Mouse (Mus musculus): ENCODE measurements around the gene Matn1. TPM values are rescaled to one million over a fixed set of nuclear protein-coding genes. Genes with fewer than 3 reads are reported as not detected.

Gene Matn1
- polyA plus RNA-seq, 1 experiment from 2014 or later: not detected

- Histone ChIP-seq H3K36me3 (ENCODE audit: control insufficient read depth, insufficient read depth, low read length) (no peaks in the 10 kb centered on the region), H3K9me3 (ENCODE audit: control insufficient read depth, low read length) (no peaks in the 10 kb centered on the region)
Observed at GRCm38 (mm10) chr4:130958812-130959211, 14.6 kb downstream of the Matn1 start.

GRCm38 (mm10) chr4:130959678-130960077 lies 15.5 kb downstream of the Matn1 start:
- no peak for ATAC-seq (ENCODE audit: low read depth)
- H3K9me3 ChIP-seq (ENCODE audit: control insufficient read depth, low read length): no peaks in the 10 kb centered on the region
- H3K36me3 ChIP-seq (ENCODE audit: control insufficient read depth, insufficient read depth, low read length): no peaks in the 10 kb centered on the region
- no peaks in the 10 kb centered on the region for H3K27me3 ChIP-seq (ENCODE audit: control insufficient read depth, insufficient read depth, low read length)
- no peaks in the 10 kb centered on the region for H3K4me1 ChIP-seq (ENCODE audit: control insufficient read depth, insufficient read depth, low read length)
- WGBS: 66% methylated on average over 6 of the region's 6 CpGs
- no peak overlapping the region for H3K27ac ChIP-seq (ENCODE audit: low read depth, low read length)
- H3K4me3 ChIP-seq (ENCODE audit: low read depth, low read length): no peak overlapping the region
- no peak overlapping the region for H3K4me2 ChIP-seq (ENCODE audit: low read depth, low read length)
- no peak overlapping the region for H3K9ac ChIP-seq (replicated peaks; ENCODE audit: low read depth, low read length)

More at GRCm38 (mm10) chr4:130958812-130959211, 14.6 kb downstream of the Matn1 start:
- no peaks in the 10 kb centered on the region for H3K27me3 ChIP-seq (ENCODE audit: control insufficient read depth, insufficient read depth, low read length)
- no peaks in the 10 kb centered on the region for H3K4me1 ChIP-seq (ENCODE audit: control insufficient read depth, insufficient read depth, low read length)
- H3K9ac ChIP-seq (replicated peaks; ENCODE audit: low read depth, low read length): no peak overlapping the region
- 72% methylated on average over 5 of the region's 5 CpGs for WGBS
- H3K4me2 ChIP-seq (ENCODE audit: low read depth, low read length): no peak overlapping the region
- H3K27ac ChIP-seq (ENCODE audit: low read depth, low read length): no peak overlapping the region
- ATAC-seq (ENCODE audit: low read depth): no peak
- H3K4me3 ChIP-seq (ENCODE audit: low read depth, low read length): no peak overlapping the region

- 32% methylated on average over 9 of the region's 9 CpGs for WGBS
- Histone ChIP-seq H3K9me3 (ENCODE audit: control insufficient read depth, low read length) (no peaks in the 10 kb centered on the region), H3K9ac (replicated peaks; ENCODE audit: low read depth, low read length) (no peak overlapping the region), H3K4me3 (ENCODE audit: low read depth, low read length) (no peak overlapping the region), H3K4me1 (ENCODE audit: control insufficient read depth, insufficient read depth, low read length) (no peaks in the 10 kb centered on the region), H3K4me2 (ENCODE audit: low read depth, low read length) (no peak overlapping the region), H3K27ac (ENCODE audit: low read depth, low read length) (no peak overlapping the region), H3K27me3 (ENCODE audit: control insufficient read depth, insufficient read depth, low read length) (no peaks in the 10 kb centered on the region), H3K36me3 (ENCODE audit: control insufficient read depth, insufficient read depth, low read length) (no peaks in the 10 kb centered on the region)
- ATAC-seq (ENCODE audit: low read depth): peak; percentile 74; the same call in 1 of the 2 replicates
Observed at GRCm38 (mm10) chr4:130960118-130960734, 16.0 kb downstream of the Matn1 start.

- no peak overlapping the region for H3K4me2 ChIP-seq (ENCODE audit: low read depth, low read length)
- H3K36me3 ChIP-seq (ENCODE audit: control insufficient read depth, insufficient read depth, low read length): no peaks in the 10 kb centered on the region
- H3K27ac ChIP-seq (ENCODE audit: low read depth, low read length): no peak overlapping the region
- H3K9ac ChIP-seq (replicated peaks; ENCODE audit: low read depth, low read length): no peak overlapping the region
- H3K9me3 ChIP-seq (ENCODE audit: control insufficient read depth, low read length): no peaks in the 10 kb centered on the region
- no peak overlapping the region for H3K4me3 ChIP-seq (ENCODE audit: low read depth, low read length)
- WGBS: 97% methylated on average over 1 of the region's 1 CpGs
- H3K4me1 ChIP-seq (ENCODE audit: control insufficient read depth, insufficient read depth, low read length): no peaks in the 10 kb centered on the region
- H3K27me3 ChIP-seq (ENCODE audit: control insufficient read depth, insufficient read depth, low read length): 0 out of 2 replicates have a peak, but pooled peaks cover 3% of the 10 kb centered on the region
- ATAC-seq (ENCODE audit: low read depth): no peak
Observed at GRCm38 (mm10) chr4:130971278-130971677, 27.1 kb downstream of the Matn1 start.

- no peak for ATAC-seq (ENCODE audit: low read depth)
- no peak overlapping the region for H3K4me3 ChIP-seq (ENCODE audit: low read depth, low read length)
- H3K9ac ChIP-seq (replicated peaks; ENCODE audit: low read depth, low read length): no peak overlapping the region
- 67% methylated on average over 5 of the region's 5 CpGs for WGBS
- H3K36me3 ChIP-seq (ENCODE audit: control insufficient read depth, insufficient read depth, low read length): no peaks in the 10 kb centered on the region
- no peak overlapping the region for H3K4me2 ChIP-seq (ENCODE audit: low read depth, low read length)
- H3K4me1 ChIP-seq (ENCODE audit: control insufficient read depth, insufficient read depth, low read length): no peaks in the 10 kb centered on the region
- H3K27ac ChIP-seq (ENCODE audit: low read depth, low read length): no peak overlapping the region; the same call in 1 of the 2 replicates
- no peaks in the 10 kb centered on the region for H3K9me3 ChIP-seq (ENCODE audit: control insufficient read depth, low read length)
- H3K27me3 ChIP-seq (ENCODE audit: control insufficient read depth, insufficient read depth, low read length): no peaks in the 10 kb centered on the region
Observed at GRCm38 (mm10) chr4:130972421-130972829, 28.2 kb downstream of the Matn1 start.

GRCm38 (mm10) chr4:130973332-130974263 lies 29.4 kb downstream of the Matn1 start:
- Histone ChIP-seq H3K4me3 (ENCODE audit: low read depth, low read length) (no peak overlapping the region), H3K27ac (ENCODE audit: low read depth, low read length) (peak overlapping the region; percentile 23), H3K9me3 (ENCODE audit: control insufficient read depth, low read length) (no peaks in the 10 kb centered on the region), H3K9ac (replicated peaks; ENCODE audit: low read depth, low read length) (no peak overlapping the region), H3K27me3 (ENCODE audit: control insufficient read depth, insufficient read depth, low read length) (no peaks in the 10 kb centered on the region), H3K4me2 (ENCODE audit: low read depth, low read length) (no peak overlapping the region), H3K36me3 (ENCODE audit: control insufficient read depth, insufficient read depth, low read length) (no peaks in the 10 kb centered on the region), H3K4me1 (ENCODE audit: control insufficient read depth, insufficient read depth, low read length) (no peaks in the 10 kb centered on the region)
- ATAC-seq (ENCODE audit: low read depth): peak; percentile 44; the same call in 1 of the 2 replicates
- 46% methylated on average over 19 of the region's 19 CpGs for WGBS

- H3K4me3 ChIP-seq (ENCODE audit: low read depth, low read length): no peak overlapping the region
- 82% methylated on average over 3 of the region's 3 CpGs for WGBS
- H3K27me3 ChIP-seq (ENCODE audit: control insufficient read depth, insufficient read depth, low read length): no peaks in the 10 kb centered on the region
- no peak overlapping the region for H3K27ac ChIP-seq (ENCODE audit: low read depth, low read length)
- no peak overlapping the region for H3K4me2 ChIP-seq (ENCODE audit: low read depth, low read length)
- no peaks in the 10 kb centered on the region for H3K4me1 ChIP-seq (ENCODE audit: control insufficient read depth, insufficient read depth, low read length)
- no peaks in the 10 kb centered on the region for H3K36me3 ChIP-seq (ENCODE audit: control insufficient read depth, insufficient read depth, low read length)
- no peaks in the 10 kb centered on the region for H3K9me3 ChIP-seq (ENCODE audit: control insufficient read depth, low read length)
- H3K9ac ChIP-seq (replicated peaks; ENCODE audit: low read depth, low read length): no peak overlapping the region
- no peak for ATAC-seq (ENCODE audit: low read depth)
Observed at GRCm38 (mm10) chr4:130978981-130979380, 34.8 kb downstream of the Matn1 start.

GRCm38 (mm10) chr4:130984416-130985182 lies 40.4 kb downstream of the Matn1 start:
- 72% methylated on average over 17 of the region's 17 CpGs for WGBS
- Histone ChIP-seq H3K9me3 (ENCODE audit: control insufficient read depth, low read length) (no peaks in the 10 kb centered on the region), H3K4me3 (ENCODE audit: low read depth, low read length) (no peak overlapping the region), H3K27ac (ENCODE audit: low read depth, low read length) (no peak overlapping the region), H3K36me3 (ENCODE audit: control insufficient read depth, insufficient read depth, low read length) (no peaks in the 10 kb centered on the region), H3K27me3 (ENCODE audit: control insufficient read depth, insufficient read depth, low read length) (no peaks in the 10 kb centered on the region), H3K4me1 (ENCODE audit: control insufficient read depth, insufficient read depth, low read length) (no peaks in the 10 kb centered on the region), H3K4me2 (ENCODE audit: low read depth, low read length) (no peak overlapping the region), H3K9ac (replicated peaks; ENCODE audit: low read depth, low read length) (no peak overlapping the region)
- ATAC-seq (ENCODE audit: low read depth): no peak

All from neural tube, embryonic 14.5 days (tissue).